Mouse (Mus musculus): ENCODE measurements around the gene Lsg1.

DNA sequence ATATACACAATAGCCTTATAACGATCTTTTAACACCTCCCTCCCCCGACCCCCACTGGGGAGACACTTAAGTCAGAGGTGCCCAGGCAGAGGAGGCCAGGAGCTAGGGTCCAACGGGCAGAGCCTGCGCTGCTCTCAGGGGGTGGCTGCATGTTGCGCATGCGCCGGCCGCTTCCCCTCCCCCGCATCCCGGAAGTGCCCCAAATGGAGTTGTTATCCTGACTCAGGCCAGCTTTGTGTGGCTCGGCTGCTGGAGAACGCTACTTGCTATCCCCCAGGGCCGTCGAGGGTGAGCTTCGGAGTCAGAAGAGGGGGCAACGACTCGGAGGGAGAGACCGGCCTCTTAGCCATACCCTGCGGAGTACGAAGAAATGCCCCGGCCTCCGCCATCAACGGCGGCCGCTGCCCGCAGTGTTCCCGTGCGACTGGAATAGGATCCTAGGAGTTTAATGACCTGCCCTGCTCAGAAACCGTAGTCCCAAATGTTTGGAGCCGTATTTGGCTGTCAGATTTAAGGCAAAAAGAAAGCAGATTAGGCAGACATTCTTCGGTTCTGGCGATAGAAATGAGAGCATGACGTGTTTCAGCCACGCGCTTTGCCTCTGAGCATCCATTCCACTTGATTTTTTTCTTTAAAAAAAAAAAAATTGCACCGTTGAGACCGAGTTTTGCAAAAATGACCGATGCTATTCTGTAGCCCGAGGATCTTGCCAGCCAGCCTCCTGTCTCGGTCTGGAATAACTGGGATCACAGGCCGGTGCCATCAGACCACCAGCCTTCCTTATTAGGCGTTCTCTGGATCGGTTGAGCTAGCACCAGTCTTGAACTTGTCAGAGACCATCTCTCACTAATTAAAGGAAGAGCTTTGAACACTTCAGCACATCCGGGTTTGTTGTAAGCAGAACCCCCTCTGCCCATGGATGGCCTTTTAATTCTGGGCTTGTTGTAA is 76.6 kb downstream of the Lsg1 start:
- peak; percentile 92 for TF ChIP-seq POLR2A (IDR thresholded peaks at IDR 0.05; ENCODE audit: borderline replicate concordance, insufficient read depth, low read length)
- no peak for TF ChIP-seq CTCF (IDR thresholded peaks at IDR 0.05; ENCODE audit: borderline replicate concordance, insufficient read depth, low read depth, low read length)
